Mouse (Mus musculus) heart, adult 2 months (tissue): ENCODE data around the gene Cetn2. TPM values are rescaled to one million over a fixed set of nuclear protein-coding genes. Genes with fewer than 3 reads are reported as not detected.

Experiments
- DNase-seq, 2 experiments: peaks; one replicate each; pipeline ENCODE4 v3.0.0; 2021
- H3K27ac ChIP-seq: fragments of 200-600 bp; 2 replicates; pipeline ENCODE4 v1.8.1; 2022
- H3K27me3 ChIP-seq: fragments of 200-500 bp; 2 replicates; pipeline ENCODE4 v1.6.1; 2012; ENCODE audit warnings: mild to moderate bottlenecking, low read length, inconsistent platforms, mixed read lengths; ENCODE audit not compliant: control insufficient read depth, insufficient read depth
- H3K36me3 ChIP-seq: fragments of 200-500 bp; 2 replicates; pipeline ENCODE4 v1.6.1; 2012; ENCODE audit warnings: low read length, inconsistent platforms; ENCODE audit not compliant: control insufficient read depth, insufficient read depth
- H3K4me1 ChIP-seq: fragments of 200-500 bp; 2 replicates; pipeline ENCODE4 v1.6.1; 2011; ENCODE audit warnings: low read length; ENCODE audit not compliant: control insufficient read depth, insufficient read depth
- H3K4me3 ChIP-seq: fragments of 200-600 bp; 2 replicates; pipeline ENCODE4 v1.8.1; 2022
- H3K79me2 ChIP-seq: fragments of 200-500 bp; replicated peaks from 2 replicates; pipeline ENCODE4 v1.6.1; 2012; ENCODE audit warnings: mild to moderate bottlenecking, inconsistent platforms, low read length, moderate library complexity, mixed read lengths; ENCODE audit not compliant: control insufficient read depth, insufficient read depth
- H3K9ac ChIP-seq: fragments of 200-500 bp; 2 replicates; pipeline ENCODE4 v1.6.1; 2012; ENCODE audit warnings: low read depth, mild to moderate bottlenecking, control low read depth, inconsistent platforms, low read length, mixed read lengths
- CTCF ChIP-seq: fragments of 200-600 bp; IDR thresholded peaks from 2 replicates; pipeline ENCODE4 v1.8.1; 2022; ENCODE audit warnings: antibody characterized with exemption, mild to moderate bottlenecking, moderate library complexity
- EP300 ChIP-seq: fragments of 200-500 bp; IDR thresholded peaks from 2 replicates; pipeline ENCODE4 v1.6.1; 2011; ENCODE audit warnings: low read depth, low read length, control low read depth; ENCODE audit not compliant: insufficient read depth
- POLR2A ChIP-seq: fragments of 200-500 bp; IDR thresholded peaks from 2 replicates; pipeline ENCODE4 v1.6.1; 2011; ENCODE audit warnings: mild to moderate bottlenecking, low read depth, low read length, control low read depth; ENCODE audit not compliant: insufficient read depth
- WGBS: fragments of 180-500 bp; shearing (Covaris S2); methylation state at CpG from one replicate; pipeline ENCODE4 v1.1.7; 2018; 5-methylcytosine and 5-hydroxymethylcytosine counted together
- intact Hi-C: fragments of 180-260 bp; cut with DNase I; formaldehyde crosslinking; loops from one replicate; pipeline ENCODE4 v1.15.1; 2025
- polyA plus RNA-seq: library from polyadenylated mRNA; depleted of rRNA; stranded (reverse); fragments of >200 nt; gene quantifications from 2 replicates; pipeline ENCODE4 v1.2.3, GENCODE M21; 2012; rRNA removed
- total RNA-seq, 2 experiments: library from RNA; stranded (reverse); gene quantifications; 2 replicates each; pipeline ENCODE4 v1.2.3; 2021

Cetn2 gene
- total and polyA plus RNA-seq, 3 experiments: 9.4 to 31.5 (median 25.9) TPM

DNA sequence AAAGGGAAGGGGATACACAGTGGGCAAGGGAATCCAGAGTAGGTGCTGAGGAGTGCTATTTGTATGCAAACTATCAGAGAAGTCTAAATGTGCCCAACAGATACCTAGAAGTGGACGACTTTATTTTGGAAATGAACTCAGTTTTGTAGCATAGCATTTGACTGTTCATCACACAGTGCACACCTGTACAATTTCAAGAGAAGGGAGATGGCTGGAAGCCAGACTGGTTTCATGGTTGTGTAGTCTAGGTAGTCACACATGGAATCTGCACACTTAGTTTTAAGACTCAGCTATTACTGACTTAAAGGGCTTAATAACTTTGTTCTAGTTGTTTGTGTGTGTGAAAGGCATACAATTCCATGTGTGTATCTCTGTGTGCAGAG lies 22.2 kb downstream of the Cetn2 start:
- TF ChIP-seq POLR2A (no peak), CTCF (no peak), EP300 (no peak)
- 46% methylated on average over 1 of the region's 1 CpGs for WGBS

DNA sequence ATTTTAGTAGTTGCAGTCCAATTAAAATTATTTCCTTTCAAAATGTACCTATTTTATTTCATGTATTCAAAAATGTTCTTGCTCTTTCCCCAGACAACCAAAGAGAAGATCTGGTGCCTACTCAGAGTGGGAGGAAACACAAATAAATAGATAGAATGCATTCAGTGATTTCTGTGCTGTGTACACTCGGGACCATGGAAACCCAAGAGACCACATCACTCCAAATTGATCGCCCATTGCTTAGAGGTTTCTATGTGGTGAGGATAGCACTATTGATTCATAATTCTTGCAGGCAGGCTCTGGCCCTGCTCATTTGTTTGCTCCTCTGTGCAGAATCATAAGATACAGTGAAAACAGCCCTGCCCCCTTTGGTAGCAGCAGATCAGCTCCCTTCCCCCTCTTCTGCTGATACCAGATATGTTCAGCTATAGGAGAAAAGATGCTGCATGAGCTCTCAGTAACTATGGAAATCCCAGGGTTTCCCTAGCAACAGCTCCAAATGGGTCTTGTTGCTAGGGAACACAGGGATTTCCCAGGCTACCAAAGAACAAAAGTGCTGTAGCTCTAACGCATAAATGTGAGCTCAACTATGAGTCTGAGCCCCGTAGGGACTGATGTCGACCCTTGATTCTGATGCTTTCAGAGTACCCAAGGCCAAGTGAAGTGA lies 22.7 kb downstream of the Cetn2 start:
- no peaks in the 10 kb centered on the region for H3K36me3 ChIP-seq
- intact Hi-C loops: no loop called here
- H3K4me1 ChIP-seq: no peaks in the 10 kb centered on the region
- no peak overlapping the region for H3K27ac ChIP-seq
- 61% methylated on average over 5 of the region's 5 CpGs for WGBS
- DNase-seq: no peak
- H3K9ac ChIP-seq: no peak overlapping the region
- no peak for TF ChIP-seq POLR2A
- no peak for TF ChIP-seq CTCF
- TF ChIP-seq EP300: no peak
- no peaks in the 10 kb centered on the region for H3K79me2 ChIP-seq
- H3K4me3 ChIP-seq: no peak overlapping the region
- no peaks in the 10 kb centered on the region for H3K27me3 ChIP-seq

More for the DNA sequence above, 22.2 kb downstream of the Cetn2 start:
- no peaks in the 10 kb centered on the region for H3K27me3 ChIP-seq
- no peak overlapping the region for H3K9ac ChIP-seq
- no peaks in the 10 kb centered on the region for H3K4me1 ChIP-seq
- no peak overlapping the region for H3K4me3 ChIP-seq
- intact Hi-C loops: no loop called here
- no peak overlapping the region for H3K27ac ChIP-seq
- H3K36me3 ChIP-seq: no peaks in the 10 kb centered on the region
- DNase-seq: no peak
- H3K79me2 ChIP-seq: no peaks in the 10 kb centered on the region

Other genes with a start within 250 kb of the Cetn2 start
- not detected for gene Gabrq, start 93.2 kb downstream of the Cetn2 start, total RNA-seq
- 0.08 and 0.32 TPM in 2 replicates for gene Gabrq, start 93.2 kb downstream of the Cetn2 start, polyA plus RNA-seq
- 1 to 10 TPM; 4.3 to 4.8 TPM for gene Nsdhl, start 146 bp upstream of the Cetn2 start, total RNA-seq
- gene Nsdhl, start 146 bp upstream of the Cetn2 start, polyA plus RNA-seq: 5.2 and 8.5 TPM in 2 replicates
- gene Zfp185, start 68.9 kb upstream of the Cetn2 start, total RNA-seq: 1 to 10 TPM in 1 of 2 experiments, under 1 TPM in 1; 0.81 to 1.2 TPM
- gene Zfp185, start 68.9 kb upstream of the Cetn2 start, polyA plus RNA-seq: 1.2 and 1.8 TPM in 2 replicates
- gene Pnma5, start 118.7 kb upstream of the Cetn2 start, total RNA-seq: not detected
- not detected in 2 replicates for gene Pnma5, start 118.7 kb upstream of the Cetn2 start, polyA plus RNA-seq
- not detected for gene Pnma3, start 146.4 kb upstream of the Cetn2 start, total RNA-seq
- gene Pnma3, start 146.4 kb upstream of the Cetn2 start, polyA plus RNA-seq: 0.06 TPM in 1 of 2 replicates, not detected in the other
- 1 to 10 TPM in 1 of 2 experiments, under 1 TPM in 1; 0.68 to 3.4 TPM for gene Xlr4a, start 164.1 kb upstream of the Cetn2 start, total RNA-seq
- 0.15 and 0.39 TPM in 2 replicates for gene Xlr4a, start 164.1 kb upstream of the Cetn2 start, polyA plus RNA-seq
- gene Xlr3a, start 178.7 kb upstream of the Cetn2 start, total RNA-seq: 1 to 10 TPM in 1 of 2 experiments, under 1 TPM in 1; 0.32 to 1.3 TPM
- gene Xlr3a, start 178.7 kb upstream of the Cetn2 start, polyA plus RNA-seq: 0.23 and 0.76 TPM in 2 replicates
- gene Gm14685, start 198.6 kb upstream of the Cetn2 start, total RNA-seq: not detected
- 0.08 TPM in 1 of 2 replicates, not detected in the other for gene Gm14685, start 198.6 kb upstream of the Cetn2 start, polyA plus RNA-seq
- gene Xlr5b, start 230.4 kb upstream of the Cetn2 start, total RNA-seq: not detected
- gene Xlr5b, start 230.4 kb upstream of the Cetn2 start, polyA plus RNA-seq: not detected in 2 replicates
- gene DXBay18, start 231.0 kb upstream of the Cetn2 start, total RNA-seq: not detected
- gene DXBay18, start 231.0 kb upstream of the Cetn2 start, polyA plus RNA-seq: not detected in 2 replicates